ENCODE assay signal across 33 mouse cellular contexts in the genomic region with DNA sequence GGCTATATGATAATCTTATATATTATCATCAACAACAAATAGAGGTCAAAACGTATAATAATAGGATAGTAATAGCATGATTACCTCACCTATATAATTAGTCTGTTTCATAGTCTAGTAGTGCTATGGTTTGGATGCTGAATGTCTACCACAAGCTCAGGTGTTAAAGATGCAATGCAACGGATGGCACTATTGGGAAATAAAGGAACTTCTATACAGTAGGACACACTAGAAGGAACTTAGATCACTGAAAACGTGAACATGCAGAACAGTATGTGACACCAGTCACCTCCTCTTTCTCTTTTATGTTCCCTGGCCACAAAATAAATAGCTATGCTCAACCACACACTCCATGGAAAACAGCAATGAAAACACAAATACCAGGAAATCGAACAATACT.
"Had no signal": no experiment of that assay in that cellular context is flagged by ENCODE, and none has a peak within 500 bp of the region (broad histone marks: within the 10 kb centered on the region; RNA-seq: fewer than 3 reads in every experiment).

No protein-coding gene starts in this region.

- H3K9ac ChIP-seq: limb, embryonic 12.5 days; limb, embryonic 13.5 days; limb, embryonic 15.5 days; liver, embryonic 12.5 days; liver, embryonic 13.5 days; liver, embryonic 14.5 days; liver, embryonic 15.5 days; liver, postnatal 0 days; lung, embryonic 14.5 days; lung, embryonic 15.5 days; midbrain, embryonic 12.5 days; midbrain, embryonic 13.5 days; midbrain, embryonic 15.5 days; neural tube, embryonic 12.5 days had no signal

- H3K36me3 ChIP-seq: limb, embryonic 12.5 days; liver, embryonic 15.5 days; lung, embryonic 15.5 days; midbrain, embryonic 12.5 days; midbrain, embryonic 13.5 days; midbrain, embryonic 15.5 days; neural tube, embryonic 12.5 days had no signal

- H3K9me3 ChIP-seq: limb, embryonic 10.5 days; limb, embryonic 12.5 days; limb, embryonic 13.5 days; limb, embryonic 15.5 days; liver, embryonic 12.5 days; liver, embryonic 13.5 days; liver, embryonic 15.5 days; lung, embryonic 15.5 days; megakaryocyte, embryonic 14.5 days; midbrain, embryonic 10.5 days; midbrain, embryonic 12.5 days; midbrain, embryonic 13.5 days; midbrain, embryonic 15.5 days; neural tube, embryonic 12.5 days had no signal

- H3K4me1 ChIP-seq: limb, embryonic 10.5 days; limb, embryonic 15.5 days; lung, embryonic 15.5 days; neural tube, embryonic 12.5 days had no signal

- H3K27ac ChIP-seq: left cerebral cortex, adult 2 months; limb, embryonic 10.5 days; limb, embryonic 12.5 days; limb, embryonic 13.5 days; limb, embryonic 15.5 days; liver, embryonic 12.5 days; liver, embryonic 13.5 days; liver, embryonic 14.5 days; liver, embryonic 15.5 days; lung, embryonic 15.5 days; macrophage; midbrain, embryonic 10.5 days; midbrain, embryonic 12.5 days; midbrain, embryonic 13.5 days; midbrain, embryonic 15.5 days; neural tube, embryonic 12.5 days had no signal

- H3K27me3 ChIP-seq: limb, embryonic 12.5 days; limb, embryonic 13.5 days; limb, embryonic 15.5 days; liver, embryonic 12.5 days; liver, embryonic 13.5 days; liver, embryonic 15.5 days; lung, embryonic 15.5 days; megakaryocyte, embryonic 14.5 days; midbrain, embryonic 12.5 days; midbrain, embryonic 13.5 days; midbrain, embryonic 15.5 days; neural tube, embryonic 12.5 days had no signal

- H3K4me2 ChIP-seq: limb, embryonic 12.5 days; limb, embryonic 13.5 days; limb, embryonic 15.5 days; liver, embryonic 11.5 days; liver, embryonic 12.5 days; liver, embryonic 13.5 days; liver, embryonic 15.5 days; lung, embryonic 14.5 days; lung, embryonic 15.5 days; midbrain, embryonic 11.5 days; midbrain, embryonic 12.5 days; midbrain, embryonic 13.5 days; midbrain, embryonic 15.5 days; neural tube, embryonic 12.5 days had no signal

- DNase-seq: left cerebral cortex, postnatal 4 days; liver; liver, embryonic 13.5 days; liver, postnatal 0 days; lung, adult 18-20 months; lung, adult 2 months; lung, embryonic 14.5 days; lung, postnatal 10 days; lung, postnatal 14 days; lung, postnatal 36 days; lung, postnatal 4 days; midbrain, embryonic 14.5 days had no signal

- ATAC-seq: liver, embryonic 12.5 days; liver, postnatal 0 days; lung, postnatal 0 days; midbrain, embryonic 13.5 days; midbrain, embryonic 15.5 days; midbrain, embryonic 16.5 days had no signal

- H3K4me3 ChIP-seq: left cerebral cortex, adult 2 months; limb, embryonic 10.5 days; limb, embryonic 12.5 days; limb, embryonic 13.5 days; limb, embryonic 15.5 days; liver, embryonic 12.5 days; liver, embryonic 13.5 days; liver, embryonic 15.5 days; lung, embryonic 15.5 days; midbrain, embryonic 10.5 days; midbrain, embryonic 12.5 days; midbrain, embryonic 13.5 days; midbrain, embryonic 15.5 days; myocyte; neural tube, embryonic 12.5 days had no signal
